Mouse (Mus musculus) midbrain, embryonic 12.5 days (tissue): ENCODE results near the gene Zic2. TPM values are rescaled to one million over a fixed set of nuclear protein-coding genes. Genes with fewer than 3 reads are reported as not detected.

Experiments used
- ATAC-seq: fragments of 200-750 bp; cut with Nextera tagmentation; 2 replicates; pipeline ENCODE4 v1.8.0; 2017; ENCODE audit warnings: low read depth, moderate TSS enrichment, moderate library complexity; ENCODE audit not compliant: low FRiP score
- H3K27ac ChIP-seq: fragments of 300-500 bp; sonication (generic); replicated peaks from 2 replicates; pipeline ENCODE4 v1.5.1; 2016; ENCODE audit warnings: mild to moderate bottlenecking
- H3K27me3 ChIP-seq: fragments of 300-500 bp; sonication (generic); 2 replicates; pipeline ENCODE4 v1.6.1; 2016; ENCODE audit warnings: mild to moderate bottlenecking
- H3K36me3 ChIP-seq: fragments of 300-500 bp; sonication (generic); 2 replicates; pipeline ENCODE4 v1.6.1; 2016
- H3K4me1 ChIP-seq: fragments of 300-500 bp; sonication (generic); 2 replicates; pipeline ENCODE4 v1.6.1; 2016
- H3K4me2 ChIP-seq: fragments of 300-500 bp; sonication (generic); replicated peaks from 2 replicates; pipeline ENCODE4 v1.6.1; 2016; ENCODE audit warnings: mild to moderate bottlenecking, moderate library complexity
- H3K4me3 ChIP-seq: fragments of 300-500 bp; sonication (generic); 2 replicates; pipeline ENCODE4 v1.5.1; 2016; ENCODE audit warnings: mild to moderate bottlenecking
- H3K9ac ChIP-seq: fragments of 300-500 bp; sonication (generic); replicated peaks from 2 replicates; pipeline ENCODE4 v1.6.1; 2016; ENCODE audit warnings: mild to moderate bottlenecking, moderate library complexity
- H3K9me3 ChIP-seq: fragments of 300-500 bp; sonication (generic); 2 replicates; pipeline ENCODE4 v1.6.1; 2016; ENCODE audit warnings: mild to moderate bottlenecking
- WGBS: fragments of 180-500 bp; shearing (Covaris S2); methylation state at CpG from one replicate; pipeline ENCODE4 v1.1.7; 2016; 5-methylcytosine and 5-hydroxymethylcytosine counted together
- polyA plus RNA-seq: library from polyadenylated mRNA; unstranded; fragments of >200 nt; fragmentation: Nextera tagmentation; extraction: Ambion mirVana; gene quantifications from 2 replicates; pipeline ENCODE4 v1.2.1, GENCODE M21; 2016

Gene Zic2
- polyA plus RNA-seq, 1 experiment from 2014 or later: 14.2 TPM

DNA sequence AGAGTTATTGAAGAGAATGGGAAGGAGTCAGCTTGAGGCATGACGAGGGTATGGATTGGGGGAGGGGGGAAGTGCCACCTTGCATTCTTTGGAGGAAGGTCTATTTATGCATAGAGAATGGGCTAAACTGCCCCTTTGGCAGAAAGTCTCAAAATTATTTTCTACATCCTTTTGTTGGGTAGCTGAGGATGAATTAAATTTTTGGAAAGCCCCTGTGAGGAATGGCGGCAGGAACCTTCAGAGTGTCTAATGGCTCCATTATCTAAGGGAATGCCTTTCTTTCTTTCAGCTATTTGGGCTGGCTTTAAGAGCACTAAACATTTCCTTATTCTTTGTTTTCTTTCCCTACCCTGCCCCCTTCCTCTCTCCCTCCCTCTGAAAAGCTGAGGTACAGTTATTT lies 5.1 kb downstream of the Zic2 start:
- Histone ChIP-seq H3K36me3 (no peaks in the 10 kb centered on the region), H3K27ac (no peak overlapping the region), H3K4me3 (peak overlapping the region; percentile 36), H3K9ac (peak overlapping the region; percentile 62), H3K4me2 (peak overlapping the region; percentile 71), H3K27me3 (peaks cover 76% of the 10 kb centered on the region), H3K4me1 (peaks cover 38% of the 10 kb centered on the region), H3K9me3 (no peaks in the 10 kb centered on the region)
- WGBS: 2% methylated on average over 2 of the region's 2 CpGs
- ATAC-seq: no peak

DNA sequence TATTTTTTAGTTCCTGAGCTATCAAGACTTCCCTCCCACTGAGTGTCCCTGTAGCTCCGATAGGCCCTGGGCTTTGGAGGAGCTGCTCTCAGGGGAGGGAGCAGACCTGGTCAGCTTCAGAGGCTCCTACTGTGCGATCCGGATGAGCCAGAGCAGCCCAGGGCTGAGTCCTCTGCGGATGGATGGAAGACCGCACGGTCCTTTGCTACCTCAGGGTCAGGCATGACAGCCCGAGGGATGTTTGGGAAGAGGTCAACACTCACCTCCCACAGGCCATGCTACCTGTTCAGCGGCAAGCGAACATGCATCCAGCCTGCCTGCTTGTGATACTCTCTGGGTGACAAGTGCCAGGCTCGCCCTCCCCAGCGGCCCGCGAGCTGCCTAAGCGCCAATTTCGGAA lies 5.9 kb downstream of the Zic2 start:
- peaks cover 39% of the 10 kb centered on the region for H3K4me1 ChIP-seq
- peaks cover 73% of the 10 kb centered on the region for H3K27me3 ChIP-seq
- ATAC-seq: peak; percentile 42; the same call in 1 of the 2 replicates
- WGBS: under 1% methylated on average over 15 of the region's 15 CpGs
- no peaks in the 10 kb centered on the region for H3K9me3 ChIP-seq
- H3K36me3 ChIP-seq: no peaks in the 10 kb centered on the region
- H3K27ac ChIP-seq: peak overlapping the region; percentile 79
- peak overlapping the region; percentile 36 for H3K4me3 ChIP-seq
- peak overlapping the region; percentile 62 for H3K9ac ChIP-seq
- H3K4me2 ChIP-seq: peak overlapping the region; percentile 71

DNA sequence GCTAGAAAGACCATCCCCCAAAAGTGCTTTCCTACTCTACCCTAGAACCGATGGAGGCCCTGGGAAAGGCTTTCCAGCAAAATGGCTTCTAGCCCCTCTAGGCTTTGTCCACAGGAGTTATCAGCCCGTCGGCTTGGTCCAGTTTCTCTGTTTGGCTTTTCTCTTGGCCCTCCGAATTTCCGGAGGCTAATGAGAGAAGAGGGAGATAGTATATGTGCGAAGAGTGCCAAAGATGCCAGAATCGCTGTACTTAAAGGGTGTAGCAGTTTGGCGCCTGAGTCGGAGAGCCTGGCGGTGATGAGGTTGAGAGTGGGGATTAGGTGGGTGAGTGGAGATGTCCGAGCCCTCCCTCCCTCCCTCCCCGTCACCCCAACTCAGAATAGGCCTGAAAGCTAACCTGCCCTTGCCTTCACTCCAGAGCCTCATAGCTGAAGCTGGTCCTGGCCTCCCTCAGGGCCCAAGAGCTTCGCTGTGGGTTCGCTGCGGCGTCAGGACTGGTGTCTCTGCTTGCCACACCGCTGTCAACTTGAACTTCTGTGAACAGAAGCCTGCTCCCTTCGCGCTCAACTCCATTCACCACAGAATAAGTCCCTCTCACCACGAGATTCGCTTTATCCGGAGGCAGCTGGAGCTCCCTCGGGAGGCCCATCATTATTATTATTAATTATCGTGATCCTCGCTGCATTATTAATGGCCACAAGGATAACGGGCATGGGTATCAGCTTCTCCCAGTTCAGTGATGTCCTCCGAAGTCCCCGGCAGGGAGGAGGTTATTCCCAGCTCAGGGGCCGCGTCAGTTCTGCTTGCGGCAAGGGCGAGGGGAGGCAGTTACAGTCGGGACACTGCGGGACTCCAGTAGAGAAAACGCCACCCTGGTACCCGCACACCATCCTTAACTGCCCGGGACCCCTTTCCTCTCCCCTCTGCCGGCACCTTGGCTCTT lies 7.1 kb downstream of the Zic2 start:
- under 1% methylated on average over 38 of the region's 38 CpGs for WGBS
- no peaks in the 10 kb centered on the region for H3K9me3 ChIP-seq
- H3K27ac ChIP-seq: peak overlapping the region; percentile 79
- H3K4me3 ChIP-seq: peak overlapping the region; percentile 36
- ATAC-seq: 0 out of 2 replicates have a peak, but pooled peaks have one; percentile 20
- H3K27me3 ChIP-seq: peaks cover 70% of the 10 kb centered on the region
- peaks cover 39% of the 10 kb centered on the region for H3K4me1 ChIP-seq
- H3K9ac ChIP-seq: peak overlapping the region; percentile 62
- H3K4me2 ChIP-seq: peak overlapping the region; percentile 71
- H3K36me3 ChIP-seq: no peaks in the 10 kb centered on the region

DNA sequence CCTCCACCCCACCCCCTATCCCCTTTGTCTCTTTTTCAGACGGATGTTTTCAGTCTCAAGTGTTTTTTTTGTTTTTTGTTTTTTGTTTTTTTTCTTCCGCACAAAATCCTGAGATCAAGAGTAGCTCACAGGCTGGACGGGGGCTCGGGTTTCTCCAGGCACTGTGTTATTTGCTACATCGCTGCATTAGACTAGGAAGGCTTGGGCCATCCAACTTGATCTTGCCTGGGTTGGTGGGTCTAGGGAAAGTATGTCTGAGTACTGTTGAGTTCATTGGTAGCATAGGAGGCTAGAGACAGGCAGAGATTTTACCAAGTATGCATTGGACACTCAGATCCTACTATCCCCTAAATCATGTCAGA lies 7.8 kb downstream of the Zic2 start:
- Histone ChIP-seq H3K9ac (peak overlapping the region; percentile 62; the same call in 1 of the 2 replicates), H3K27ac (peak overlapping the region; percentile 79), H3K27me3 (peaks cover 71% of the 10 kb centered on the region), H3K4me3 (peak overlapping the region; percentile 36), H3K4me2 (peak overlapping the region; percentile 71), H3K36me3 (no peaks in the 10 kb centered on the region), H3K9me3 (no peaks in the 10 kb centered on the region), H3K4me1 (peaks cover 39% of the 10 kb centered on the region)
- ATAC-seq: no peak
- WGBS: 3% methylated on average over 5 of the region's 5 CpGs

DNA sequence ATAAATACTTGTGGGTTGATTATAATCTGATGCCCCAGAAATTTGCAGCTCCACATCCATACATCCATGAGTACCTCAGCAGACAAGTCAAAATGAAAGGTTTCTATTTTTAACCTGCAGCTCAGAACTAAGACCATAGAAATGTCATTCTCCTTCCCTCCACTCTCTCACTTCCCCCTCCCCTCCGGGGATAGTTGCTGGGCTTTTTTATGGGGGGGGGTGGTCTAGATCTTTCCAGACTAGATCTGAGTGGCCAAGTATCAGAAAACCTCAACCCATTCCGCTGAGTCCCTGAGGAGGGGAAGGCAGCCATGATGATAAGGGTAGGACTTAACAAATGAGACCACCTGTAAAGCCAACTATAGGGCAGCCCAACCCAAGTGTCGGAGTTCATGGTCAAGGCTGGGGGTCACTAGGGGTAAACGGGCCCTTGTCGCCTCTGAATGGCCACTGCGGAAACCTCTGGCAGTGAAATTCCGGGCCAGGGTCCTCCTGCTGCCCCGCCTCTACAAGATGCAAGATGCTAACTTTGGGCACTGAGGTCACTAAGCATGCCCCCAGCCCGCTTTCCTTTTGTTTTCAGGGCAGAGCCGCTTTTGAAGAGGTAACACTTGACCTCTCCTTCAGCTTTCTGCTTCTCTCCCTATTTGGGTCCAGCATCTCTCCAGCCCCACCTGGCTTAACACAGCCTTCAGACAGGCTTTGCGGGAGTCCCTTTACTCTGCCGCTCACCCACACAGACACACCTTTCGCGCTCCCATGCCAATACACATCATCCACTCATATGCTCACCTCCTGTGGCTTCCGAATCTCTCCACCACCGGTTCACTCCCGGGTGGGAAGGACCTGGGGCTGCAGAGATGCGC lies 8.6 kb downstream of the Zic2 start:
- peak overlapping the region; percentile 58; the same call in 1 of the 2 replicates for H3K27ac ChIP-seq
- peaks cover 34% of the 10 kb centered on the region for H3K4me1 ChIP-seq
- no peaks in the 10 kb centered on the region for H3K36me3 ChIP-seq
- H3K27me3 ChIP-seq: peaks cover 64% of the 10 kb centered on the region
- H3K9ac ChIP-seq: no peak overlapping the region
- H3K9me3 ChIP-seq: no peaks in the 10 kb centered on the region
- H3K4me2 ChIP-seq: peak overlapping the region; percentile 71
- peak overlapping the region; percentile 15; the same call in 1 of the 2 replicates for H3K4me3 ChIP-seq
- 5% methylated on average over 18 of the region's 18 CpGs for WGBS
- ATAC-seq: no peak

DNA sequence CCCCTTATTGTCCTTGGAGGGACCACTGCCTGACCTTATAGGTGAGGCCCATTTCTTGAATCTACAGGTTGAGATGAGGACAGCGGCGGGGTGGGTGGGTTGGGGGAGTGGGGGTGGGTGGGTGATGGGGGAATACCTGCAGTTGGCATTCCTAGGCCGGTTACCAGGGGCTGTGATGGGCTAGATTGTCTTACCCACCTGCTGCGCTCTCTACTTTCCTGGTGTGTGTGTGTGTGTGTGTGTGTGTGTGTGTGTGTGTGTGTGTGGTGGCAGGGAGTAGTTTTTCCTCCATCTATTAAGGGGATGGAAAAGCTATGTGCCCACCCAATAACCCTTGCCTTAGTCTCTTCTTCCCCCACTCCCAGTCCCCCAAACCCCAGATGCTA lies 9.2 kb downstream of the Zic2 start:
- H3K9ac ChIP-seq: no peak overlapping the region
- no peaks in the 10 kb centered on the region for H3K9me3 ChIP-seq
- H3K27ac ChIP-seq: peak overlapping the region; percentile 58
- 11% methylated on average over 4 of the region's 4 CpGs for WGBS
- H3K27me3 ChIP-seq: peaks cover 63% of the 10 kb centered on the region
- no peaks in the 10 kb centered on the region for H3K36me3 ChIP-seq
- H3K4me3 ChIP-seq: peak overlapping the region; percentile 15; the same call in 1 of the 2 replicates
- ATAC-seq: no peak
- H3K4me2 ChIP-seq: peak overlapping the region; percentile 71
- H3K4me1 ChIP-seq: peaks cover 33% of the 10 kb centered on the region; the same call in 1 of the 2 replicates

DNA sequence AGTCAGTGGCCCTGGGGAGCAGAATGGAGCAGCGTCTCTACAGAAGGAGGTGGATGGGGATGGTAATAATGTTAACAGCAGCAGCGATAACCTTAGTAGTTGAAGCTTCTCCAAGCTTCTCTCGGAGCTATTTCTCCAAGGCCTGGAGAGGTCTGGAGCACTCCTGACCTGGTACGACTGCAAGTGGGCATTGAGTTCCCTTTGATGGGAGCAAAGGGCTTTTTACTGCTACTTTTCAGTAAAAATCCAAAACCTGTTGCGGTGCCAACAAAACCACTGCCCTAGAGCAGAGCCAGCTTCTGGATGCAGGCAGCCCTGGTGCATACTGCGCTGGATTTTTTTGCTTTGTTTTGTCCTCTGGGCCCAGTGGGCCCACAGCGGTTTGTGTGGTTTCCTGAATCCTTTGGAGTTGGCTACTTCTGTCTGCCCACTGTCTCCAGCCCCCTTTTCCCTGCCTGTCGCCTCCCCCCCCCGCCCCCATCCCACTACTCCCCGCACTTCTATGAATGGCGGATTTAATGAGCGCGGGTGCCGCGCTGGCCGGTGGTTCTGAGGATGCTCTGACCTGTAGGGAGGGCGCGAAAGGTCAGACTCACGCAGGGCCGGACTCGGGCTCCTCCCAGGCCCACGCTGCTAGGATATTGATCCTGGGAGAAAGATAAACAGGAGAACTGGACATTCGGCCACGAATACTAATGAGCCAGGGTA lies 9.8 kb downstream of the Zic2 start:
- H3K27me3 ChIP-seq: peaks cover 66% of the 10 kb centered on the region
- H3K4me3 ChIP-seq: peak overlapping the region; percentile 10
- H3K4me1 ChIP-seq: peaks cover 37% of the 10 kb centered on the region
- H3K9me3 ChIP-seq: no peaks in the 10 kb centered on the region
- no peak overlapping the region for H3K9ac ChIP-seq
- no peaks in the 10 kb centered on the region for H3K36me3 ChIP-seq
- H3K27ac ChIP-seq: peak overlapping the region; percentile 58
- H3K4me2 ChIP-seq: peak overlapping the region; percentile 71
- ATAC-seq: peak; percentile 16; the same call in 1 of the 2 replicates
- 0% methylated on average over 24 of the region's 24 CpGs for WGBS

DNA sequence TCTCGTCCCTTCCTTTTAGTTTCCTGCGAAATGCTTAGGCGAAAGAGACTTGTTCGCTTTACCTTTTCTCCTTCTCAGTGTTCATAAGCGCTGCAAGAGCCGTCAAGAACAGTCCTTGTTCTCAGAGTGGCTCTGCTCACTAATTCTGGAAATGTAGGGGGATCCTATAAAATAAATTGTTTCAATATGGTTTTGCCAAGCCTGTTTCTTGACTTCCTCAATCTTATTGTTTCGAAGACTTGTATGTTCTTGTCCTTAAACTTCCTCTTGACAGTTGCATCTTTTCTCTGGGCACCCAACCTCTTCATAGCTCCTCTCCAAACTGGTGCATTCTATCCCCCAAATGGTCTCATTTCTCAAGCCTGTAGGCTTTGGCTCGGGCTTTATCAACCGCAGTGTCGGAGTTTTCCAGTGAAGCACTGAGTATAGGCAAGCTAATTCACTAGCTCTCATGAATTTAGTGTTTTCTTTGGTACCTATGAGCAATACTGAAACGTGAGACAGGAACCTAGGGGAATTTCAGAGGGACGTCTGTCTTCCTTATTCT lies 10.5 kb downstream of the Zic2 start:
- H3K9me3 ChIP-seq: no peaks in the 10 kb centered on the region
- H3K36me3 ChIP-seq: no peaks in the 10 kb centered on the region
- no peak overlapping the region for H3K9ac ChIP-seq
- peaks cover 68% of the 10 kb centered on the region for H3K27me3 ChIP-seq
- peak overlapping the region; percentile 22; the same call in 1 of the 2 replicates for H3K27ac ChIP-seq
- peaks cover 44% of the 10 kb centered on the region for H3K4me1 ChIP-seq
- ATAC-seq: no peak
- no peak overlapping the region for H3K4me3 ChIP-seq
- WGBS: 3% methylated on average over 12 of the region's 12 CpGs
- H3K4me2 ChIP-seq: peak overlapping the region; percentile 71

DNA sequence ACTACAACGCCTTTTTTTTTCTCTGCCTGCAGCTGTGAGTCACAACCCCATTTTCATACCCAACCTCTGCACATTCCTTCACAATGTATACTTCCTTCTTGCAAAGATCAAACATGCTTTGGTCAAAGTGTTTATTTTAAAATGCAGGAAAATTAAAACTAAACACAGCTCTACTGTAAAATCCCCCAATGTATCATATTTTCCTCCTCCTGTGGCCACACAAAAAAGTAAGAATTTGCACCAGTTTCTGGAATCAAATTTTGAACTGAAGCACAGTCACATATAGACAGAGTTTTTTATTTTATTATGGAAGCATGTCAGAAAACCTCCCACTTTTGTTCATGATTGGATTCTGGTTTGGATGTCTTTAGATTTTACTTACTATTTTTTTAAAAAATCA lies 11.4 kb downstream of the Zic2 start:
- Histone ChIP-seq H3K27ac (no peak overlapping the region), H3K36me3 (no peaks in the 10 kb centered on the region), H3K4me3 (no peak overlapping the region), H3K4me1 (peaks cover 48% of the 10 kb centered on the region), H3K27me3 (peaks cover 70% of the 10 kb centered on the region), H3K9ac (no peak overlapping the region), H3K4me2 (no peak overlapping the region), H3K9me3 (no peaks in the 10 kb centered on the region)
- no peak for ATAC-seq
- WGBS: 18% methylated on average over 1 of the region's 1 CpGs

DNA sequence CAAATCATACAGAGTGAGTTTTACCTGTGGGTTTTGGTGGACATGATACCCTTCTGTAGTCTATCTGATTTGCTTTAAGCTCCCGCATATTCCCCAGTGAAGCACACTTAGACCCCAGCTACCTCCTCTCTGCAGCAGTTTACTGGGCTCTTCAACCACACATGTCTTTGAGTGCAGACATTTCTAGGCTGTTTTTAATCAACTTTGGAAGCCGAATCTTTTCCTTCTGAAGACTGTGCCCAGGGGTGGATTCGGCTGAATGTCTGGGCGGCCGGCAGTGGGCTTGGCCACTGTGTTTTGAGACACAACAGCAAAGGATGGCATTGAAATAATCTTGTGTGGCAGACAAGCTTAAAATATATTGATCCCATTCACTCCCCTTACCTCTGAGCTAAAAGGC lies 12.1 kb downstream of the Zic2 start:
- peaks cover 65% of the 10 kb centered on the region for H3K27me3 ChIP-seq
- H3K36me3 ChIP-seq: no peaks in the 10 kb centered on the region
- 4% methylated on average over 5 of the region's 5 CpGs for WGBS
- no peak overlapping the region for H3K27ac ChIP-seq
- H3K4me2 ChIP-seq: peak overlapping the region; percentile 13; the same call in 1 of the 2 replicates
- H3K4me1 ChIP-seq: peaks cover 40% of the 10 kb centered on the region
- ATAC-seq: no peak
- no peaks in the 10 kb centered on the region for H3K9me3 ChIP-seq
- H3K9ac ChIP-seq: no peak overlapping the region
- no peak overlapping the region for H3K4me3 ChIP-seq

DNA sequence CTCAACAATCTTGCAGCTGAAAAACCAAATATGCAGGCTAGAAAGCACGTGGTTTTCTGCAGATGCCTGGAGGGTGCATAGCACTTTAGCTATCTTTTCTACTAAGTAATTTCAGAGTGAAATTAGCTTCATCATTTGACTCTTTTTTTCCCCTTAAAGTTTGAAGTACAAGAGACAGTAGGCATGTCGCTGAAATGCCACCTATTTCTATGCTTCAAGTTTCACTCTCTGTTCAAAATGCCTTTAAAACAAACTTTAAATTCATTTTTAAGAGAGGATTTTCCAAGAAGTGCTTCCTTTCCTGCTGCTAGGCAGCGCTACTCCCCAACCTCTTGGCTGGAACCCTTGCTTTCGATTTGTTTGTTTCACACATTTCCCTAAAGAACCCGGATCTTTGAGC lies 13.8 kb downstream of the Zic2 start:
- H3K9me3 ChIP-seq: no peaks in the 10 kb centered on the region
- no peaks in the 10 kb centered on the region for H3K36me3 ChIP-seq
- H3K4me2 ChIP-seq: peak overlapping the region; percentile 24; the same call in 1 of the 2 replicates
- ATAC-seq: no peak
- peaks cover 33% of the 10 kb centered on the region for H3K4me1 ChIP-seq
- no peak overlapping the region for H3K9ac ChIP-seq
- H3K27ac ChIP-seq: no peak overlapping the region
- no peak overlapping the region; the same call in 1 of the 2 replicates for H3K4me3 ChIP-seq
- under 1% methylated on average over 5 of the region's 5 CpGs for WGBS
- peaks cover 61% of the 10 kb centered on the region for H3K27me3 ChIP-seq
